Comparison of ENCODE assay signal across 7 mouse cellular contexts in the genomic region with DNA sequence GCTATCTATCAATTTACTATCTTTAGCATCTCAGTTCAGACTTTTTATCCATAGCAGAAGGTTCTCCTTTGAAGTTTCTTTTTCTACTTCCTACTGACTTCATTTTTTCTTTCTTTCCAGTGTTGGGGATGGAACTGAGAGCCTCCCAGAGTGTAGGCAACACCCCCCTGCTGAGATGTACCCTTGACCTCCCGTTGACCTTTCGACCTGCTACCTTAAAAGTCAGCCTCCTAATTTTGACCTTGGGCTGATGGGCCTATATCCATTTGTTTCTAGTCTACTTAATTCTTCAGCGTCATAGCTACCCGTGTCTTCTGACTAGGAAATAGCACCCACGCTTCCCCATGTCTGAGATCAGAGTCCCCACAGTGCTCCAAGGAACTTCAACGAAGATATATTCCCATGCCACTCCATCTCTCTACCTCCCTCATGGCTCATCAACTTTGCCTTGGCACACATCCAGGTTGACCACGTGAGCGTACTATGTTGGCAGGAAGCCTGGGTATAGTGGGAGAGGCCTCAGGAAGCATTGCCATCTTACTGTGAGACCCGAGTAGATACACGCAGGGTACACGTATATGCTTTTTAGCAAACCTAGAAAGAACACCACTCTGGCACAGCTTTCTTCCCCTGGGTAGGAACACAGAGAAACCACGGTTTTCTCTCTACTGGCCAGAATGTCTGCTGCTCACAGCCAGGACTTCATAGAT. TPM values are rescaled to one million over a fixed set of nuclear protein-coding genes. Genes with fewer than 3 reads are reported as not detected.
A peak's percentile ranks its signal among the peaks of the same experiment; 100 is the strongest.
DNase-seq lines count a peak whose midpoint lies in the region; ATAC-seq and TF ChIP-seq lines count a peak whose summit lies in the region.

No protein-coding gene starts in this region.

- H3K27ac ChIP-seq in brown adipose tissue, adult 24 weeks (replicated peaks; ENCODE audit: low read depth, low read length), result peak overlapping the region; percentile 80
- H3K27ac ChIP-seq in intestine, embryonic 16.5 days (ENCODE audit: low read length), result peak overlapping the region; percentile 28; the same call in 1 of the 2 replicates
- no peak overlapping the region for H3K27ac ChIP-seq in midbrain, embryonic 12.5 days (replicated peaks)
- peak overlapping the region; percentile 83 for H3K27ac ChIP-seq in stomach, postnatal 0 days (replicated peaks)

- H3K4me2 ChIP-seq in intestine, embryonic 16.5 days (ENCODE audit: low read depth, low read length), result peak overlapping the region; percentile 39
- no peak overlapping the region for H3K4me2 ChIP-seq in midbrain, embryonic 12.5 days (replicated peaks)
- H3K4me2 ChIP-seq in stomach, postnatal 0 days (replicated peaks; ENCODE audit: low read depth), result peak overlapping the region; percentile 43

- peak overlapping the region; percentile 5 for H3K4me3 ChIP-seq in brown adipose tissue, adult 24 weeks (ENCODE audit: insufficient read depth, low read depth, low read length)
- H3K4me3 ChIP-seq in intestine, embryonic 16.5 days (ENCODE audit: low read length), result peak overlapping the region; percentile 15; the same call in 1 of the 2 replicates
- no peak overlapping the region for H3K4me3 ChIP-seq in midbrain, embryonic 12.5 days
- peak overlapping the region; percentile 19; the same call in 1 of the 2 replicates for H3K4me3 ChIP-seq in stomach, postnatal 0 days (ENCODE audit: low read depth, low read length)

- TF ChIP-seq EP300 in stomach, postnatal 0 days (optimal IDR thresholded peaks at IDR 0.05), result no peak

- peak; percentile 58 for ATAC-seq in intestine, embryonic 16.5 days
- peak; percentile 65 for ATAC-seq in midbrain, embryonic 12.5 days (ENCODE audit: low FRiP score, low read depth)
- ATAC-seq in stomach, postnatal 0 days (ENCODE audit: low FRiP score, low TSS enrichment), result peak; percentile 68

- H3K9me3 ChIP-seq in intestine, embryonic 16.5 days (ENCODE audit: control insufficient read depth, low read length), result 0 out of 2 replicates have a peak, but pooled peaks cover 3% of the 10 kb centered on the region
- H3K9me3 ChIP-seq in midbrain, embryonic 12.5 days, result no peaks in the 10 kb centered on the region
- no peaks in the 10 kb centered on the region for H3K9me3 ChIP-seq in stomach, postnatal 0 days (ENCODE audit: control insufficient read depth, low read length)

- H3K36me3 ChIP-seq in intestine, embryonic 16.5 days (ENCODE audit: control insufficient read depth, insufficient read depth, low read length), result no peaks in the 10 kb centered on the region; the same call in 1 of the 2 replicates
- no peaks in the 10 kb centered on the region for H3K36me3 ChIP-seq in midbrain, embryonic 12.5 days
- no peaks in the 10 kb centered on the region for H3K36me3 ChIP-seq in stomach, postnatal 0 days (ENCODE audit: control insufficient read depth, insufficient read depth, low read length)

- no peak overlapping the region for H3K9ac ChIP-seq in intestine, embryonic 16.5 days (ENCODE audit: low read depth, low read length)
- H3K9ac ChIP-seq in midbrain, embryonic 12.5 days (replicated peaks), result no peak overlapping the region
- H3K9ac ChIP-seq in stomach, postnatal 0 days (ENCODE audit: low read length), result peak overlapping the region; percentile 27; the same call in 1 of the 2 replicates

- DNase-seq in R1 (ENCODE audit: low read depth, low spot score), result peak; percentile 77
- DNase-seq in gastrocnemius, adult 8-10 months (ENCODE audit: low spot score in 2 of 2), result peak; percentile 16 to 20
- DNase-seq in left cerebral cortex, adult 8-10 months (ENCODE audit: low spot score in 2 of 2), result peak; percentile 50 to 66
- peak; percentile 91 for DNase-seq in stomach, postnatal 0 days (ENCODE audit: low spot score)

- TF ChIP-seq CTCF in stomach, postnatal 0 days (IDR thresholded peaks at IDR 0.05; ENCODE audit: low read depth), result no peak

- 62% methylated on average over 12 of the region's 12 CpGs for WGBS in intestine, embryonic 16.5 days
- WGBS in midbrain, embryonic 12.5 days, result 84% methylated on average over 12 of the region's 12 CpGs
- 43% methylated on average over 12 of the region's 12 CpGs for WGBS in stomach, postnatal 0 days

- peaks cover 10% of the 10 kb centered on the region; the same call in 1 of the 2 replicates for H3K4me1 ChIP-seq in brown adipose tissue, adult 24 weeks (ENCODE audit: control insufficient read depth, insufficient read depth, insufficient read length, low read length)
- peaks cover 6% of the 10 kb centered on the region for H3K4me1 ChIP-seq in intestine, embryonic 16.5 days (ENCODE audit: control insufficient read depth, insufficient read depth, low read length)
- H3K4me1 ChIP-seq in midbrain, embryonic 12.5 days, result no peaks in the 10 kb centered on the region
- peaks cover 2% of the 10 kb centered on the region; the same call in 1 of the 2 replicates for H3K4me1 ChIP-seq in stomach, postnatal 0 days (replicated peaks; ENCODE audit: control insufficient read depth, insufficient read depth)

- no peaks in the 10 kb centered on the region for H3K27me3 ChIP-seq in intestine, embryonic 16.5 days (replicated peaks; ENCODE audit: control insufficient read depth, insufficient read depth, low read length)
- 0 out of 2 replicates have a peak, but pooled peaks cover 3% of the 10 kb centered on the region for H3K27me3 ChIP-seq in midbrain, embryonic 12.5 days
- no peaks in the 10 kb centered on the region for H3K27me3 ChIP-seq in stomach, postnatal 0 days (ENCODE audit: control insufficient read depth, insufficient read depth, low read length)

RNA-seq across cellular contexts. Expression of gene Dapl1, which starts 46.6 kb away (rescaled TPM):
- polyA plus RNA-seq in brown adipose tissue, adult 24 weeks (2012; ENCODE audit: insufficient read depth, insufficient read length, missing spikeins), result not detected in 2 replicates
- total RNA-seq in gastrocnemius, adult 8-10 months (2022), result not detected
- polyA plus RNA-seq in intestine, embryonic 16.5 days (2015; fragmentation: Nextera tagmentation; extraction: Ambion mirVana), result not detected in 2 replicates
- total RNA-seq in left cerebral cortex, adult 8-10 months (2022), result 1 to 10 TPM in 1 of 4 experiments, not detected in 3; 3.0 TPM
- 0.73 and 0.80 TPM in 2 replicates for polyA plus RNA-seq in midbrain, embryonic 12.5 days (2016; fragmentation: Nextera tagmentation; extraction: Ambion mirVana)
- polyA plus RNA-seq in stomach, postnatal 0 days (2015; fragmentation: Nextera tagmentation; extraction: Ambion mirVana), result 472 and 547 TPM in 2 replicates

Comparison
In these comparisons a context has a peak if more than half of its experiments do, and no peak if none do; other contexts are left out.
1. DNase-seq: peak in every context shown above with its lines; median percentile 91 in stomach, postnatal 0 days; 77 in R1; 58 in left cerebral cortex, adult 8-10 months; 18 in gastrocnemius, adult 8-10 months.
2. RNA of gene Dapl1, which starts 46.6 kb away (polyA plus RNA-seq): 472 to 547 TPM in stomach, postnatal 0 days; not detected in brown adipose tissue, adult 24 weeks, 0.73 to 0.80 TPM in midbrain, embryonic 12.5 days and not detected in intestine, embryonic 16.5 days; every median in the first group is over 100 times any median in the second.
3. Peak in every context shown above with its lines, with median percentiles within 50 percentile points of each other: ATAC-seq.